Mouse (Mus musculus) right cerebral cortex, adult 2 months (tissue): ENCODE measurements around the gene Taf1c.

ENCODE experiments used
- DNase-seq, 2 experiments: peaks; one replicate each; pipeline ENCODE4 v3.0.0; 2021 to 2022; ENCODE audit warnings: low spot score in 2 of 2

Taf1c gene

DNA sequence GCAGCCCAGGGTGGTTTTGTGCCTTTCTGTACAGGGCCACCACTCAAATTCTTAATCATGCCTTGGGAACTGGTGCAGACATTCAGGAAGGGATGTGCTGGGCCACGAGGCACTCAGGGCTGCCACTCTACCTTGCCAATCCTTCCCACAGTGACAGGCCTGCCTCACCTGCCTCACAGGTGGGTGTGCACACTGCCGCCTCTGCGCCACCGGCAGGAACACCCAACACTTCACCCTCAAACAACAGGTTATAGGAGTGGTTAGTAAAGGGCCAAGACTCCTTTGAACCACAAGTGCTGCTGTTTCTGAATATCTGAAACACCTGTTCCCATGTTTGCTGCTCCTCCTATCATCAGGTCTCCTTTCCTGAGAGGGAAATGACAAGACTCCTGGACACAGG is 32.6 kb downstream of the Taf1c start:
- no peak for DNase-seq

DNA sequence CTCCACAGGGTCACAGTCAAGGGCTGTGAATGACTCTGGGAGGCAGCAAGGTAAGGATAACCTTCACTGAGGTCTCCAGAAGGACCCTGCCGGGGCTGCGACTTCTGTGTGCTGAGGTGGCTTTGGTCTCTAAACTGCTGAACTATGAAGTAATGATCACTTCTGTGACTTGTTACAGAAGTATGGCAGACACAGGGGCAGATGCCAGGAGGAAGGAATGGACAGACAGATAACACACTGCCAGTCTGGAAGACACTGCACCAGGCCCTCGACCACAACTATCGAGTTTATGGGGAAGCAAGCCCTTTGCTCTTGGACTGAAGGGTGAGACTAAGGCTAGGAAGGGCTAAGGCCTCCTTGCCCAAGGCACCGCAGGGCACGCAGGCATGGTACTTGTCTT is 33.9 kb downstream of the Taf1c start:
- DNase-seq: no peak

- no peak for DNase-seq
These were observed 35.1 kb downstream of the Taf1c start for GRCm38 (mm10) chr8:119569881-119570280.

DNA sequence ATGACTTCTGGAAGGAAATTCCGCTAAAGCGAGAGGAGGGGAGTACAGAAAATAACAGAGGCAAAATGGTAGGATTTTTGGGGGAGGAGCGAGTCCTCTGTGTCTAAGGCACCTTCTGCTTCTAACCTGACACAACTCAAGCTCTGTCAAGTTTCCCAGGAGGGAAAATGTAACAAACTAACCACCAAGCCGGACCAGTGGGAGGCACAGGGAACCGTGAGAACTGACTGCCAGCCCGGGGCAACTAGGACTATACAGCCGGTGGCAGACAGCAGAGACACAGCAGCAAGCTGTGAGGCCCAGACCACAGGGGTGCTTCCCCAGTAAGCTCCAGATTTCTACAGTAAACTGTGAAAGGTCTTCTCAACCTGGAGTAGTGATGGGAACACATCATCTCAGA is 36.1 kb downstream of the Taf1c start:
- no peak for DNase-seq

- no peak for DNase-seq
These were observed 36.8 kb downstream of the Taf1c start for GRCm38 (mm10) chr8:119568251-119568650.

GRCm38 (mm10) chr8:119566367-119566766 is 38.7 kb downstream of the Taf1c start:
- no peak for DNase-seq

DNA sequence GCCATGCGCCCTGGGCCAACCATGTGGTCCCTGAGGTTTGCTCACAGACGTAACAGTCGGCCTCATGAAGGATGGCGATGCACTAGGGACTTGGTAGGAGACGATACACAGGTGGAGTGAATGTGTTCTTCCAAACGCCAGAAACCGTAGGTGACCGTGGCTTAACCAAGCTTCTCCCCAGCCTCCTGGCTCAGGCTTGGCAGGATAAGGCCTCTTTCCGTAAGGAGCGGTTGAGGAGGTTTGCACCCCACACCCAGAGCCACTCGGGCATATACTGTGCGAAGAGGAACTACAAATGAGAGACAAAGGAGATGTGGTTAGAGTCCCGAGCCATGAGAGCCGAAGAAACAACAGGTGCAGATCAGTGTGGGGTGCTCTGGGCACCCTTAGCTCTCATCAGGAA is 41.2 kb downstream of the Taf1c start:
- DNase-seq: no peak

DNA sequence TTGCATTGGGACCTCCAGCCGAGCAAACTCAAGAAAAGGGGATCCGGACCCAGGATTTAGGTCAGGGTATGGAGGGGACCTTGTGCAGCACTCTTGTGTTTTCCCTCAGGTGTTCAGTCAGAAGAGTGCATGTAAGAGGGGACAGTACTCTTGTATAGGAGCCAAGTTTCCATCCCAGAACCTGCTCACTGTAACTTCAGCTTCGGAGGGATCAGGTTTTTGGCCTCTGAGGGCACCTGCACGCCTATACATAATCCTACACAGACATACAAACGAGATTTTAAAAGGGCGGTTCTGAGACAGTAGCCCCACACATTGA is 45.7 kb downstream of the Taf1c start:
- no peak for DNase-seq

GRCm38 (mm10) chr8:119558603-119559401 is 46.2 kb downstream of the Taf1c start, which contains the start of gene Mbtps1:
Gene Mbtps1, minus strand, starts transcription at chr8:119558735.
- DNase-seq: peak; percentile 95 to 98

GRCm38 (mm10) chr8:119557821-119558602 is 47.0 kb downstream of the Taf1c start:
- DNase-seq: peak in 1 of 2 experiments; percentile 66

DNA sequence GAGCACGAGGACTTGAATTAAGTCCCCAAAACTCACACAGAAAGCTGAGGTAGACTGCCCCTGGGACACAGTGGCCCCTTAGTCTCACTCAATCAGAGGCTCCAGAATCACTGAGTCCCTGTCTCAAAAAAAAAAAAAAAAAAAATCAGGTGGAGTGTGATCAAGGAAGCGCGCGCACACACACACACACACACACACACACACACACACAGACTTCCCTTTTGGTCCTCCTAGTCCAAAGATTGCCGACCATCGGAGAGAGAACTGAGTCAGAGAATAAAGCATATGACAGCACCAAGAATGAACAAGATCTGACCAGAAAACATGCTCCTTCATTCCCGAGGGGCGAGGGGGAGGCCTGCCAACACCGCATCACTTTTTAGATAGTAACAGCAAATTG is 47.9 kb downstream of the Taf1c start:
- no peak for DNase-seq

DNA sequence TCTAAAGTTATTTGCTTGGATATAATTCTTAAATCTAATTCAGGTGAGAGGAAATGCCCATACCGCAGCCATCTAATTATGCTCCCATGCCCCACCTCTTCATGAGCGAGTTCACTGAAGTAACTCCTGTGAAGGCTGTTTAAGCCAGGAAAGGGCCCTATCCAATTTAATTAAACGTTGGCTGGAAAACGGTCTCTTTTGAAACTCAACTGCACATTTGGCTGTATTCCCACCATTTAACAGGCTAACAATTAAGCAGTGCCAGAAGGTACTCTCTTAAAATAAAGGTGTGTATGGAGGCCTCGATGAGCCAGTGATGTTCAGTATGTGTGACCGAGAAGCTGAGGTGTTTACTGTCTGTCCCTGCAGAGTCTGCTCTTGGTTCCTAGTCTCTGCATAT is 49.2 kb downstream of the Taf1c start:
- no peak for DNase-seq

GRCm38 (mm10) chr8:119552967-119553366 is 52.1 kb downstream of the Taf1c start:
- DNase-seq: no peak

DNA sequence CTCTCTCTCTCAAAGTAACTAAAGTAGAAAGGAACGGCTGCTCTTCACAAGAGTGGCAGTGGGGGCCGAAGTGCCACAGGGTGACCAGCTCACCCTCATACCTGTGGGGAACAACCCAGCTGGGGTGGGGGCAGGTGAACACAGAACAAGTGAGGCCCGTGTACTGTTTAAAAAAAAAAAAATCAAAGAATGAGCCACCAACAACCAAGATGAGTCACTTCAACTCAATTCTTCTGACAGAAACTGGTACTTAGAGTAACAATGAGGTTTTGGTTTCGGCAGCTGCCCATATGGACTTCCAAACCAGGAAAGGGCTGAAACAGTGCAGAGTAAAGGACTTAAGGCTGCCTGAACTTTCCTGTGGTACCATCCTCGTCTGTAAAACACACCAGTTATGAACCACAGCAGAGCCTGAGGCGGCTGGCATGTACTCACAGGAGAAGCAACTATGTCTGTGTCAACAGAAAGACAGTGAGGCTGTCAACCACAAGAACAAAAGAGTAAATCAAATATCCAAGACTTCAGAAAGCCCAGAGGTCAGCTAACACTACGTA is 56.4 kb downstream of the Taf1c start:
- DNase-seq: no peak
